Mouse (Mus musculus): Measurements from ENCODE around the gene Slc25a13. TPM values are rescaled to one million over a fixed set of nuclear protein-coding genes. Genes with fewer than 3 reads are reported as not detected.

The Slc25a13 gene
- polyA plus RNA-seq, 1 experiment from 2014 or later: 6.9 TPM

DNA sequence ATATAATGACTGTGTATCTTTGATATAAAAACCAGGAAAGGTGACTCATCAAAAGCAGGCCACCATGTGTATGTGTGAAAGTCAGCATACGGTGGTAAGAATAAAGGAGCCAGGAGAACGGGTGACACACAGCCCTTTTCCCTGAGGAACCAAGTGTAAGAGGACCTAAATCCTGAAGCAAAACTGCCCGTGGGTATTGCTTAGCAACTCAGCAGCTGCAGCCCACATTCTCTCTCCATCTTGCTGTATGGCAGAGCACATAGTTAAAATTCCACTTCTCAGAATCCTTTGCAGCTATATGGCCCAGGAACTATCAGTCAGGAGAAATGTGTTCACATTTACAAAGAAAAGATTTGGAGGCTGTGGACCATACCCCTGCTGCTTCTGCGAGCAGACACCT, 20.4 kb downstream of the Slc25a13 start:
- H3K4me2 ChIP-seq (ENCODE audit: low read length): no peak overlapping the region
- H3K4me3 ChIP-seq (replicated peaks; ENCODE audit: low read depth, low read length): no peak overlapping the region
- no peak overlapping the region for H3K9ac ChIP-seq (replicated peaks; ENCODE audit: low read length)
- no peak overlapping the region for H3K27ac ChIP-seq (replicated peaks; ENCODE audit: low read depth, low read length)
- H3K4me1 ChIP-seq (ENCODE audit: control insufficient read depth, insufficient read depth, low read length): no peaks in the 10 kb centered on the region
- ATAC-seq (ENCODE audit: low FRiP score, low TSS enrichment): no peak
- no peak for DNase-seq
- no peaks in the 10 kb centered on the region for H3K27me3 ChIP-seq (ENCODE audit: control insufficient read depth, insufficient read depth, low read length)
- 83% methylated on average over 4 of the region's 4 CpGs for WGBS
- H3K36me3 ChIP-seq (ENCODE audit: control insufficient read depth, insufficient read depth, low read length): no peaks in the 10 kb centered on the region
- H3K9me3 ChIP-seq (ENCODE audit: control insufficient read depth, low read length): no peaks in the 10 kb centered on the region

DNA sequence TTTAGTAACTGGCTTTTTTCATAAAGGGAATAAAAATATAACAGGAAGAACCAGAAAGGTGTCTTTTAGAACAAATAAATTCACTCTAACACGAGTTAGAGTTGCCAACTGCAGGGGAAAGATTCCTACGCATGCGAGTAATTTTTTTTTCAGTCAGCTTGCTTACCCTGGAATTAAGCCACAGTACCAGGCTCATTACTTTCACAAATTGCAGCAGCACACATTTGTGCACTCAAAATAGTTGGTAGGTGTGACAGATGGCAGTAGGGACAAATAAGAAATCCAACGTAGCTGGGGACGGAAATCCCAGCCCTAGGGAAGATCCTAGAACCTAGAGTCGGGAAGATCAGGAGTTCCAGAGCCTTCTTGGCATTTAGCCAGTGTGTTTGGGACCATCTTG, 22.1 kb downstream of the Slc25a13 start:
- no peak overlapping the region for H3K4me3 ChIP-seq (replicated peaks; ENCODE audit: low read depth, low read length)
- H3K27ac ChIP-seq (replicated peaks; ENCODE audit: low read depth, low read length): no peak overlapping the region
- 90% methylated on average over 6 of the region's 6 CpGs for WGBS
- no peaks in the 10 kb centered on the region for H3K9me3 ChIP-seq (ENCODE audit: control insufficient read depth, low read length)
- ATAC-seq (ENCODE audit: low FRiP score, low TSS enrichment) (no peak), DNase-seq (no peak)
- H3K4me2 ChIP-seq (ENCODE audit: low read length): no peak overlapping the region
- no peak overlapping the region for H3K9ac ChIP-seq (replicated peaks; ENCODE audit: low read length)
- H3K36me3 ChIP-seq (ENCODE audit: control insufficient read depth, insufficient read depth, low read length): no peaks in the 10 kb centered on the region
- H3K27me3 ChIP-seq (ENCODE audit: control insufficient read depth, insufficient read depth, low read length): no peaks in the 10 kb centered on the region
- no peaks in the 10 kb centered on the region for H3K4me1 ChIP-seq (ENCODE audit: control insufficient read depth, insufficient read depth, low read length)

DNA sequence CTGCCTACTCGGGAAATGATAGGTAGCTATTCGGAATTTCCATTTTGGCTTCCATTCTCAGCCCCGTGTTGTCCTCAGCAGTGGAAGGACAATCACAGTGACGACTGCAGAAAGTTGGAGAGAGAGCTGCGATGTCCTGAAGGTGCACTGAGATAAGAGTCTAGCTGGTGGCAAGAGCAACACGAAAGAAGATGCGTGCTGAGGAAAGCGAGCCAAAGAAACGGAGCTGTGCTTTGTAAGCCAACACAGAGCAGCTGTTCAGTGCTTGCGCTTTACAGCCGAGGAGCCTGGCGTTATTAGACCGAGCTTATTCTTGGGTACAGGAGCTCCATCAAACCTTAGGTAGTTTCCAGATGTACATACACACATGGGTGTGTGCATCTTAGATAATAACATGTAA, 23.1 kb downstream of the Slc25a13 start:
- no peaks in the 10 kb centered on the region for H3K27me3 ChIP-seq (ENCODE audit: control insufficient read depth, insufficient read depth, low read length)
- no peak overlapping the region for H3K27ac ChIP-seq (replicated peaks; ENCODE audit: low read depth, low read length)
- no peaks in the 10 kb centered on the region for H3K36me3 ChIP-seq (ENCODE audit: control insufficient read depth, insufficient read depth, low read length)
- no peak for ATAC-seq (ENCODE audit: low FRiP score, low TSS enrichment)
- no peak overlapping the region for H3K4me2 ChIP-seq (ENCODE audit: low read length)
- H3K9ac ChIP-seq (replicated peaks; ENCODE audit: low read length): no peak overlapping the region
- WGBS: 95% methylated on average over 13 of the region's 13 CpGs
- H3K4me3 ChIP-seq (replicated peaks; ENCODE audit: low read depth, low read length): no peak overlapping the region
- H3K4me1 ChIP-seq (ENCODE audit: control insufficient read depth, insufficient read depth, low read length): no peaks in the 10 kb centered on the region
- H3K9me3 ChIP-seq (ENCODE audit: control insufficient read depth, low read length): no peaks in the 10 kb centered on the region
- DNase-seq: no peak

DNA sequence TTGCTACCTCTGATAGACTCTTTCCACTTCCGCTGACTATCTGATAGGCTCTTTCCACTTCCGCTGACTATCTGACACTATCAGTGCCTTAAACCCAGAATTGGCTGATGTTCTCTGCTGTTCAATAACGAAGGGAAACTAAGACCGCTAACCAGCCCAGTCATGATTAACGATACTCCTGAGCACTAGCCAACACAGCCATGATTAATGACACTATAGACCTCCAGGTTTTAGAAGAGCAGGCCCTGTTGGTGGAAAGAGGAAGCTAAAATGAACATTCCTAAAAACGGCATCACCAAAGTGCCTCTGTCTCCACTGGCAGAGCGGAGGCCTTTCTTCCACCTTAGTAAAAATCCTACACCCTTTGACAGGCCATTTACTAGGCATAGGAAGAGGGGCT, 24.6 kb downstream of the Slc25a13 start:
- 94% methylated on average over 7 of the region's 7 CpGs for WGBS
- no peak for DNase-seq
- H3K27ac ChIP-seq (replicated peaks; ENCODE audit: low read depth, low read length): no peak overlapping the region

DNA sequence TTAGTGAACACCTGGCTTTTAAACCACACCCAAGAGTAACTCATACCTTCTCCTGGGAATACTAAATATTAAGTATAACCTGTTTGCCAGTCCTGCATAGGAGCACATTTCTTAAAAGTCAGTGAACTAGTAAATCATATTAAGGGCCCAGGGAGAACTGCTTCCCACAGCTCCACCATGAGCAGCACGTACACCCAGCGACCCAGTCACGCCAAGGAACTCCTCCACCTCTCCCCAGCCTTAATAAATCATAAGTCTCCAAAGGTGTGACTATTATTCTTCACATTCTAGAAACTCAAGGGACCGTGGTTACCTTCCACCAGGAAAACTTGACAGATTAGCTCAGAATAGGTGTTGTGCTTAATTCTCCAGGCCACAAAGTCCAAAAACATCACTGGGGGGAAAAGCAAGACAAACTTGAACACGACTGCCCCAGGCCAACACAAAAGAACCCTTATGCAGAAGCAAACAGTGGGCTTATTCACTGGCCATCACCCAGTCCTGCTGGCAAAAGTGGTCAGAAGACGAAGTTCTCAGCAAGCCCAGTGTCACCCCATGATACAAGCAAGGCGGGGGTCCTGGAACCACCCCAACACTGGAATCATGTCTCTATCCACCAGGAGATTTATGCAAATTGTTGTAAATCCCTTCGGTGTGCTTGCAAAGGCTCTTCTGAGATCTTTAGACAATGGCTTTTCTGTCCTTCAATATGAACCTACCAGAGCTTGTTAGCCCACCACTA, 25.2 kb downstream of the Slc25a13 start:
- H3K4me3 ChIP-seq (replicated peaks; ENCODE audit: low read depth, low read length): no peak overlapping the region
- no peaks in the 10 kb centered on the region for H3K9me3 ChIP-seq (ENCODE audit: control insufficient read depth, low read length)
- no peak overlapping the region for H3K9ac ChIP-seq (replicated peaks; ENCODE audit: low read length)
- no peak overlapping the region for H3K4me2 ChIP-seq (ENCODE audit: low read length)
- H3K36me3 ChIP-seq (ENCODE audit: control insufficient read depth, insufficient read depth, low read length): no peaks in the 10 kb centered on the region
- 78% methylated on average over 8 of the region's 8 CpGs for WGBS
- H3K27ac ChIP-seq (replicated peaks; ENCODE audit: low read depth, low read length): no peak overlapping the region
- H3K4me1 ChIP-seq (ENCODE audit: control insufficient read depth, insufficient read depth, low read length): no peaks in the 10 kb centered on the region
- ATAC-seq (ENCODE audit: low FRiP score, low TSS enrichment) (no peak), DNase-seq (no peak)
- H3K27me3 ChIP-seq (ENCODE audit: control insufficient read depth, insufficient read depth, low read length): no peaks in the 10 kb centered on the region

More for the DNA sequence above, 24.6 kb downstream of the Slc25a13 start:
- Histone ChIP-seq H3K4me3 (replicated peaks; ENCODE audit: low read depth, low read length) (no peak overlapping the region), H3K36me3 (ENCODE audit: control insufficient read depth, insufficient read depth, low read length) (no peaks in the 10 kb centered on the region), H3K4me1 (ENCODE audit: control insufficient read depth, insufficient read depth, low read length) (no peaks in the 10 kb centered on the region), H3K4me2 (ENCODE audit: low read length) (no peak overlapping the region), H3K27me3 (ENCODE audit: control insufficient read depth, insufficient read depth, low read length) (no peaks in the 10 kb centered on the region), H3K9me3 (ENCODE audit: control insufficient read depth, low read length) (no peaks in the 10 kb centered on the region), H3K9ac (replicated peaks; ENCODE audit: low read length) (no peak overlapping the region)
- no peak for ATAC-seq (ENCODE audit: low FRiP score, low TSS enrichment)

DNA sequence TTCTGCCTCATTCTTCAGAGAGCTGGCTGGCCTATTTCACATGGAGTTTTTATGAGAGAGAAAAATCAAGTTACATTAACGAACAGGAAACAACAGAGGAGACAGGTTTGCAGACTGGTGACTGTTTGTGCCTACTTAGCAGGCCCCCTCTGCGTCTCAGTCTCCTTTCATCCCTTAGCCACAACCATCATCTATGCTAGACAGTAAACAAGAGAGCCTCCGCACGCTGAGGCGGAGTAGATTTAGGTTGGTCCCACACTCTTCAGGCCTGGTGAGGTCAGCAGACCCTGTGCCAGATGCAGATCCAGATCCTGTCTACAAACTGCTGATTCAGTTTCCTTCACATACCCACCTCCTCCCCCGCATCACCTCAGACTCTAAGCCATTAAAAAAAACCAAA, 28.0 kb downstream of the Slc25a13 start:
- 90% methylated on average over 6 of the region's 6 CpGs for WGBS
- H3K9ac ChIP-seq (replicated peaks; ENCODE audit: low read length): no peak overlapping the region
- no peak for ATAC-seq (ENCODE audit: low FRiP score, low TSS enrichment)

DNA sequence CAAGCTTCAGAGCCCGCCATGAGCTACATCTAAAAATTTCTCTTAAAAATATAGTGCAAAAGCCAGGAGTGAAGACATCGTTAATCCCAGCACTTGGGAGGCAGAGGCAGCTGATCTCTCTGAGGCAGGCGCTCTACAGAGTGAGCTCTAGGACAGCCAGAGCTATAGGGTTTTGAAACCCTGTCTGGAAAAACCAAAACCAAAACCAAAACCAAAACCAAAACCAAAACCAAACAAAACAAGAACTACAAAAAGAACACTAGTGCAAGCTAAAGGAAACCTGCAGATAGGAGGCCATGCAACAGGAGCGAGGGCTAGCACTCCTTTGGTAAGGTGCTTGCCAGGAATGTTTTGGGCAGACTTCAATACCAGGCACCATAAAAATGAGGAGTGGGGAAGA, 30.5 kb downstream of the Slc25a13 start:
- H3K9ac ChIP-seq (replicated peaks; ENCODE audit: low read length): no peak overlapping the region
- no peak overlapping the region for H3K4me2 ChIP-seq (ENCODE audit: low read length)
- no peaks in the 10 kb centered on the region for H3K36me3 ChIP-seq (ENCODE audit: control insufficient read depth, insufficient read depth, low read length)
- H3K4me1 ChIP-seq (ENCODE audit: control insufficient read depth, insufficient read depth, low read length): no peaks in the 10 kb centered on the region
- 95% methylated on average over 4 of the region's 4 CpGs for WGBS
- ATAC-seq (ENCODE audit: low FRiP score, low TSS enrichment) (no peak), DNase-seq (no peak)
- H3K27ac ChIP-seq (replicated peaks; ENCODE audit: low read depth, low read length): no peak overlapping the region
- no peaks in the 10 kb centered on the region for H3K27me3 ChIP-seq (ENCODE audit: control insufficient read depth, insufficient read depth, low read length)
- no peaks in the 10 kb centered on the region for H3K9me3 ChIP-seq (ENCODE audit: control insufficient read depth, low read length)
- H3K4me3 ChIP-seq (replicated peaks; ENCODE audit: low read depth, low read length): no peak overlapping the region

More for the DNA sequence above, 28.0 kb downstream of the Slc25a13 start:
- Histone ChIP-seq H3K4me2 (ENCODE audit: low read length) (no peak overlapping the region), H3K4me3 (replicated peaks; ENCODE audit: low read depth, low read length) (no peak overlapping the region), H3K9me3 (ENCODE audit: control insufficient read depth, low read length) (no peaks in the 10 kb centered on the region), H3K36me3 (ENCODE audit: control insufficient read depth, insufficient read depth, low read length) (no peaks in the 10 kb centered on the region), H3K4me1 (ENCODE audit: control insufficient read depth, insufficient read depth, low read length) (no peaks in the 10 kb centered on the region), H3K27ac (replicated peaks; ENCODE audit: low read depth, low read length) (no peak overlapping the region), H3K27me3 (ENCODE audit: control insufficient read depth, insufficient read depth, low read length) (no peaks in the 10 kb centered on the region)
- DNase-seq: no peak

DNA sequence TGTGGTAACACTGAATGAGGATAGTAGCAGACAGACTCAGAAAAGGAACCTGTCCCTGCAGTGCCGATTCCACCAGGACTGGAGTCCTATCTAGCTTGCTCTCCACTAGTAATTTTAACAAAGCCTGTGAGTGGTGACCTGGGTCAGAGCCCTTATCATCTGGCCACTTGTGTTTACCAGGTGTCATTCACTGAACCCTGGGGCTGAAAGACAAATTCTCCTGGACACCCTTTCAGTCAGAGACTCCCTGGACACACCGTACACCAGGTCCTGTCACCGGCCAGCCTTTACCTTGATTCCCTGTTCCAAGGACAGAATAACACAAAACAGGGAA, 31.3 kb downstream of the Slc25a13 start:
- Histone ChIP-seq H3K36me3 (ENCODE audit: control insufficient read depth, insufficient read depth, low read length) (no peaks in the 10 kb centered on the region), H3K27ac (replicated peaks; ENCODE audit: low read depth, low read length) (no peak overlapping the region), H3K27me3 (ENCODE audit: control insufficient read depth, insufficient read depth, low read length) (no peaks in the 10 kb centered on the region), H3K4me3 (replicated peaks; ENCODE audit: low read depth, low read length) (no peak overlapping the region), H3K4me2 (ENCODE audit: low read length) (no peak overlapping the region), H3K4me1 (ENCODE audit: control insufficient read depth, insufficient read depth, low read length) (no peaks in the 10 kb centered on the region), H3K9me3 (ENCODE audit: control insufficient read depth, low read length) (no peaks in the 10 kb centered on the region), H3K9ac (replicated peaks; ENCODE audit: low read length) (no peak overlapping the region)
- no peak for DNase-seq
- WGBS: 91% methylated on average over 3 of the region's 3 CpGs
- no peak for ATAC-seq (ENCODE audit: low FRiP score, low TSS enrichment)

DNA sequence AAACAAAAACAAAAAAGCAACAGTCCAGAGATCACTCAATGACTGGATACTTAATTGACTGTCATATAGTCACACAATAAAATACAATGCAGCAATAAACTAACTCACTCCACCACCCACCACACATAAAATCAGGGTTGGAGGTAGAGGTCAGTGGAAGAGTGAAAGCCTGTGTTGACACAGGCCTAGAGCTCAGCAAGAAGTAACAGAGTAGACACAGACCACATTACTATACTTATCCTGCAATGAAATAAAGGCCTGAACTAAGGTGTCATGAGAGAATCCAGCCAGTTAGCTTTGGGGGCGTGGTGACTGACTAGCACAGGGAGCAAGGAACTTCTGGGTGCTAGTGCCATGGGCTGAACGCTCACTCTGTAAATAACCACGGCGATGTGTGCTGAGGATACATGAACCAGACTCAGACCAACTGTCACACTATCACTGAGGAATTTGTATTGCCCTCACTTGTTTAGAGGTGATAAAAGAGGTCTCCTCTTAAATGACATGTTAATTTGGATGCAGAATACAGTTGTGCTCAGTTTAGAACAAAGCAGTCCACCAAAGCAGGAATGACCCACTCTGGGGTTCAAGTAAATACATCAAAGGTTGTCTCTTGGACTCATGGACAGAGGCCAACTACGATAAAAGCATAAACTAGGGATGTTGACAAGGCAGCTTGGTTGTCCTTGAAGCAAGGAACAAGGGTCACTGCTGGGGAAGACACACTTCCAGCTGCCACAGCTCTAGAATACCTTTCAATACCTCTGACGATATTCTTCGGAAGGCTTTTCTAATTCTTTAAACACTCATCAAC, 31.8 kb downstream of the Slc25a13 start:
- Histone ChIP-seq H3K36me3 (ENCODE audit: control insufficient read depth, insufficient read depth, low read length) (no peaks in the 10 kb centered on the region), H3K27ac (replicated peaks; ENCODE audit: low read depth, low read length) (no peak overlapping the region), H3K4me3 (replicated peaks; ENCODE audit: low read depth, low read length) (no peak overlapping the region), H3K27me3 (ENCODE audit: control insufficient read depth, insufficient read depth, low read length) (no peaks in the 10 kb centered on the region), H3K9me3 (ENCODE audit: control insufficient read depth, low read length) (no peaks in the 10 kb centered on the region), H3K4me1 (ENCODE audit: control insufficient read depth, insufficient read depth, low read length) (no peaks in the 10 kb centered on the region), H3K4me2 (ENCODE audit: low read length) (no peak overlapping the region), H3K9ac (replicated peaks; ENCODE audit: low read length) (no peak overlapping the region)
- WGBS: 90% methylated on average over 7 of the region's 7 CpGs
- no peak for DNase-seq
- ATAC-seq (ENCODE audit: low FRiP score, low TSS enrichment): no peak

All from midbrain, embryonic 14.5 days (tissue).